Mouse (Mus musculus) 3134 (cell line): ENCODE results near the gene Lrp11.

Experiments
- DNase-seq: peaks from one replicate; pipeline ENCODE4 v3.0.0-alpha.2; 2011; ENCODE audit warnings: low spot score; ENCODE audit not compliant: insufficient read length; ENCODE audit errors: extremely low read depth

Lrp11 gene

GRCm38 (mm10) chr10:7622378-7622777 is 32.8 kb downstream of the Lrp11 start:
- DNase-seq, result no peak

GRCm38 (mm10) chr10:7623861-7624518 is 34.4 kb downstream of the Lrp11 start:
- no peak for DNase-seq

GRCm38 (mm10) chr10:7629092-7629491 is 39.5 kb downstream of the Lrp11 start:
- DNase-seq, result no peak

GRCm38 (mm10) chr10:7630286-7630685 is 40.7 kb downstream of the Lrp11 start:
- no peak for DNase-seq

- DNase-seq, result no peak
Measured at GRCm38 (mm10) chr10:7630951-7631720, 41.5 kb downstream of the Lrp11 start.

- no peak for DNase-seq
Measured at GRCm38 (mm10) chr10:7640366-7640765, 50.8 kb downstream of the Lrp11 start.

GRCm38 (mm10) chr10:7645911-7646310 is 56.3 kb downstream of the Lrp11 start:
- no peak for DNase-seq

GRCm38 (mm10) chr10:7649059-7649458 is 59.5 kb downstream of the Lrp11 start:
- no peak for DNase-seq

- DNase-seq, result no peak
Measured at GRCm38 (mm10) chr10:7651057-7651456, 61.5 kb downstream of the Lrp11 start.

GRCm38 (mm10) chr10:7662471-7663141 is 73.0 kb downstream of the Lrp11 start:
- peak; percentile 84 for DNase-seq

- DNase-seq, result peak; percentile 89
Measured at GRCm38 (mm10) chr10:7663159-7664026, 73.8 kb downstream of the Lrp11 start.

- DNase-seq, result no peak
Measured at GRCm38 (mm10) chr10:7664027-7664526, 74.5 kb downstream of the Lrp11 start.

- DNase-seq, result no peak
Measured at GRCm38 (mm10) chr10:7664889-7665288, 75.3 kb downstream of the Lrp11 start.

GRCm38 (mm10) chr10:7667342-7667802 is 77.8 kb downstream of the Lrp11 start, which contains the start of gene Nup43:
Nup43 (plus strand) TSS chr10:7667503.
- peak; percentile 84 for DNase-seq

- no peak for DNase-seq
Measured at GRCm38 (mm10) chr10:7673673-7674072, 84.1 kb downstream of the Lrp11 start.
